Mouse (Mus musculus) liver, postnatal 0 days (tissue): ENCODE results near the gene Nr3c2. TPM values are rescaled to one million over a fixed set of nuclear protein-coding genes. Genes with fewer than 3 reads are reported as not detected.

ENCODE experiments used
- ATAC-seq: fragments of 200-750 bp; cut with Nextera tagmentation; 2 replicates; pipeline ENCODE4 v1.8.0; 2017; ENCODE audit warnings: mild to moderate bottlenecking, moderate library complexity
- DNase-seq: peaks from one replicate; pipeline ENCODE4 v3.0.0-alpha.2; 2016
- H3K27ac ChIP-seq: fragments of 300-500 bp; sonication (generic); 2 replicates; pipeline ENCODE4 v1.5.1; 2014; ENCODE audit warnings: antibody characterized with exemption, moderate library complexity, mild to moderate bottlenecking, low read depth
- H3K27me3 ChIP-seq: fragments of 300-500 bp; sonication (generic); 2 replicates; pipeline ENCODE4 v1.6.1; 2014; ENCODE audit warnings: low read length, control low read depth, mixed read lengths; ENCODE audit not compliant: insufficient read depth
- H3K36me3 ChIP-seq: fragments of 300-500 bp; sonication (generic); replicated peaks from 2 replicates; pipeline ENCODE4 v1.6.1; 2014; ENCODE audit warnings: mild to moderate bottlenecking, control low read depth, low read length, moderate library complexity, mixed read lengths; ENCODE audit not compliant: insufficient read depth
- H3K4me1 ChIP-seq: fragments of 300-500 bp; sonication (generic); 2 replicates; pipeline ENCODE4 v1.6.1; 2014; ENCODE audit warnings: antibody characterized with exemption, mild to moderate bottlenecking, control low read depth; ENCODE audit not compliant: insufficient read depth
- H3K4me2 ChIP-seq: fragments of 300-500 bp; sonication (generic); 2 replicates; pipeline ENCODE4 v1.6.1; 2014; ENCODE audit warnings: low read depth, mild to moderate bottlenecking, low read length, moderate library complexity, mixed read lengths
- H3K4me3 ChIP-seq: fragments of 300-500 bp; sonication (generic); 2 replicates; pipeline ENCODE4 v1.5.1; 2014; ENCODE audit warnings: low read depth, low read length
- H3K9ac ChIP-seq: fragments of 300-500 bp; sonication (generic); replicated peaks from 2 replicates; pipeline ENCODE4 v1.6.1; 2014; ENCODE audit warnings: mild to moderate bottlenecking, moderate library complexity
- H3K9me3 ChIP-seq: fragments of 300-500 bp; sonication (generic); 2 replicates; pipeline ENCODE4 v1.6.1; 2016; ENCODE audit warnings: mild to moderate bottlenecking, control low read depth, low read length, mixed read lengths
- CTCF ChIP-seq: sonication (generic); IDR thresholded peaks from 2 replicates; pipeline ENCODE4 v1.5.1; 2016; ENCODE audit warnings: antibody characterized with exemption, low read depth
- EP300 ChIP-seq: IDR thresholded peaks from 2 replicates; pipeline ENCODE4 v1.6.1; 2016; ENCODE audit warnings: antibody characterized with exemption, low read depth, mild to moderate bottlenecking
- WGBS: fragments of 180-500 bp; shearing (Covaris S2); extraction: QIAGEN DNeasy Blood & Tissue Kit; methylation state at CpG from one replicate; pipeline ENCODE4 v1.1.7; 2014; ENCODE audit not compliant: insufficient replicate concordance; 5-methylcytosine and 5-hydroxymethylcytosine counted together
- polyA plus RNA-seq: library from polyadenylated mRNA; unstranded; fragments of >200 nt; fragmentation: Nextera tagmentation; extraction: Ambion mirVana; gene quantifications from 2 replicates; pipeline ENCODE4 v1.2.1, GENCODE M21; 2015

Nr3c2 gene
- polyA plus RNA-seq, 1 experiment from 2014 or later, result 3.4 TPM

DNA sequence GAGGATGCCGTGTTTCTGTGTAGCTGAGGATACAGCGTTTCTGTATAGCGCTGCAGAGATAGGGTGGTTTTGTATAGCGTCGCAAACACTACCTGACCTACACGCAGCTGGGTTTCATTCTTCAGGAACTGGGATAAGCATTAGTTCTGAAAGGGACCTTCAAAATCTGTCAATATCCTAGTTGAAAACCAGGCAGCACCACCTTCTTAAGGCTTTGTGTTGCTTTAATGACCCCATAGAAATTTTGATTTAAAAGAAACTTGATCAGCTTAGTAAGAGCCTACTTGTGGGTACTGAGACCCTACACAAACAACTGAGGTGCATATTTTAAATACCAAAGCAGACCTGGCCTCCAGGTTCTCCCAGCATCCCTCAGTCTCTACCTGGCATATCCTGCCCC is 372.9 kb downstream of the Nr3c2 start:
- H3K36me3 ChIP-seq, result no peaks in the 10 kb centered on the region; the same call in none of the 2 replicates
- H3K4me1 ChIP-seq, result no peaks in the 10 kb centered on the region
- no peak for TF ChIP-seq EP300
- no peak for TF ChIP-seq CTCF
- H3K4me2 ChIP-seq, result no peak overlapping the region
- H3K9ac ChIP-seq, result no peak overlapping the region
- WGBS, result 89% methylated on average over 6 of the region's 6 CpGs
- no peaks in the 10 kb centered on the region for H3K27me3 ChIP-seq
- ATAC-seq (no peak), DNase-seq (no peak)
- H3K4me3 ChIP-seq, result no peak overlapping the region
- no peak overlapping the region for H3K27ac ChIP-seq
- peaks cover 3% of the 10 kb centered on the region for H3K9me3 ChIP-seq

GRCm38 (mm10) chr8:77275571-77275970 is 376.3 kb downstream of the Nr3c2 start:
- WGBS, result 72% methylated on average over 5 of the region's 5 CpGs
- H3K4me3 ChIP-seq, result no peak overlapping the region
- no peaks in the 10 kb centered on the region for H3K9me3 ChIP-seq
- no peaks in the 10 kb centered on the region; the same call in none of the 2 replicates for H3K36me3 ChIP-seq
- H3K27me3 ChIP-seq, result no peaks in the 10 kb centered on the region
- TF ChIP-seq CTCF, result no peak
- no peak for TF ChIP-seq EP300
- no peak overlapping the region for H3K9ac ChIP-seq
- no peak for DNase-seq
- no peak overlapping the region for H3K27ac ChIP-seq
- H3K4me2 ChIP-seq, result no peak overlapping the region
- no peak for ATAC-seq
- H3K4me1 ChIP-seq, result no peaks in the 10 kb centered on the region

DNA sequence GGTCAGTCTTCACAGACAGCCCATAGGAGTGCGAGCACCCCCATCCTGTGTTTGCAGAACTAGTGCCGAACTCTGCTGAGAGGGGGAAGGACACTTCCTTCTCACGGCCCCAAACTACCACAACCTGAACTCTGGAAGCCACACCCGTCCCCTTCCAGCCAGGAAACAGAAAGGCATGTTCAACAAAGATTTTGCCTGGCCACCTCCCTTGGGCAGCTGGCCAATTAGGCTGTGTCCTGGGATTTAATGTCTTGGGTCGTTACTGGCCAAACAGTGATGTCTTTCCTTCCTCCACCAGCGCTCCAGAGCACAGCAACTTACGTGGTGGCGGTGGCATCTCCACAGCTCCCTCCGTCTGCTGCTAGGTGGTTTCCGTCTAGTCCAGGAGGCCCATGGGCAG is 377.6 kb downstream of the Nr3c2 start:
- DNase-seq (peak; percentile 14), ATAC-seq (no peak)
- Histone ChIP-seq H3K4me2 (no peak overlapping the region), H3K4me3 (no peak overlapping the region), H3K27me3 (no peaks in the 10 kb centered on the region), H3K9ac (no peak overlapping the region), H3K4me1 (no peaks in the 10 kb centered on the region), H3K36me3 (no peaks in the 10 kb centered on the region; the same call in 1 of the 2 replicates), H3K9me3 (no peaks in the 10 kb centered on the region), H3K27ac (no peak overlapping the region)
- no peak for TF ChIP-seq CTCF
- no peak for TF ChIP-seq EP300
- 59% methylated on average over 10 of the region's 10 CpGs for WGBS

- H3K9me3 ChIP-seq, result no peaks in the 10 kb centered on the region
- no peaks in the 10 kb centered on the region for H3K4me1 ChIP-seq
- TF ChIP-seq CTCF (no peak), EP300 (no peak)
- 81% methylated on average over 4 of the region's 4 CpGs for WGBS
- DNase-seq, result no peak
- H3K9ac ChIP-seq, result no peak overlapping the region
- H3K27ac ChIP-seq, result no peak overlapping the region
- H3K4me3 ChIP-seq, result no peak overlapping the region
- H3K27me3 ChIP-seq, result no peaks in the 10 kb centered on the region
- H3K4me2 ChIP-seq, result no peak overlapping the region
- no peaks in the 10 kb centered on the region; the same call in 1 of the 2 replicates for H3K36me3 ChIP-seq
- no peak for ATAC-seq
Observed at GRCm38 (mm10) chr8:77278246-77278645, 379.0 kb downstream of the Nr3c2 start.

- Histone ChIP-seq H3K9ac (no peak overlapping the region), H3K4me1 (no peaks in the 10 kb centered on the region), H3K27ac (no peak overlapping the region), H3K4me2 (no peak overlapping the region), H3K27me3 (no peaks in the 10 kb centered on the region), H3K4me3 (no peak overlapping the region), H3K36me3 (no peaks in the 10 kb centered on the region; the same call in 1 of the 2 replicates), H3K9me3 (no peaks in the 10 kb centered on the region)
- WGBS, result 59% methylated on average over 3 of the region's 3 CpGs
- TF ChIP-seq CTCF, result no peak
- no peak for TF ChIP-seq EP300
- ATAC-seq, result no peak
- DNase-seq, result no peak
Observed at GRCm38 (mm10) chr8:77279977-77280376, 380.7 kb downstream of the Nr3c2 start.

DNA sequence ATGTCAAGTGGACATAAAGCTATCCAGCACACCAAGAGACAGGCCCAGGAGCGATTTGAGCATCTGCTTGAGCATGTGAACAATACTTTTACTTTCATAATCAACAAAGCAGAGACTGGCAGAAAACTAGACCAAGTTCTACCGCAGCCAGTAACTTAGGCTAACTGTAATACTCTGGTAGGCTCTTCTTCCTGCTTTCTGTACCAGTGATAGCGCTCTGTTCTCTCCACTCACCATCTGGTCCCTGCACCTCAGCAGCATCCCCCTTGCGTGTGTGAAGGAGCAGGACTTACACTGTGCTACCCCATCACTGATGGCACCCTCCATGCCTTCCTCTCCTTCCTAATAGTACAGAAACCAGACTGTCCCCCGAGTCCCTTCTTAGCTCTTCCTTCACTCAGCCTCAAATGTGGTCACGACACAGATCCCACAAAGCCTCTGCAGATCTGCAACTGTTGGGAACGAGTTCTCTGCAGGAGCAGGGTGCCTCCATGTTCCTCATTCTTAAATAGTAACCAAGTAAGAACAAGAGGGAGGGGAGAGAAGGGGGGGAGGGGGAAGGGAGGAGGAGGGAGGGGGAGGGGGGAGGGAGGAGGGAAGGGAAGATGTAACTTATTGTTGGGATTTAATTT is 383.5 kb downstream of the Nr3c2 start:
- Histone ChIP-seq H3K9ac (no peak overlapping the region), H3K4me2 (no peak overlapping the region), H3K4me3 (no peak overlapping the region), H3K9me3 (no peaks in the 10 kb centered on the region), H3K4me1 (no peaks in the 10 kb centered on the region), H3K27me3 (no peaks in the 10 kb centered on the region), H3K36me3 (no peaks in the 10 kb centered on the region), H3K27ac (no peak overlapping the region)
- 55% methylated on average over 7 of the region's 7 CpGs for WGBS
- ATAC-seq (no peak), DNase-seq (no peak)
- TF ChIP-seq CTCF (no peak), EP300 (no peak)

GRCm38 (mm10) chr8:77284473-77284872 is 385.2 kb downstream of the Nr3c2 start:
- Histone ChIP-seq H3K36me3 (no peaks in the 10 kb centered on the region), H3K4me1 (no peaks in the 10 kb centered on the region), H3K27ac (no peak overlapping the region), H3K4me2 (no peak overlapping the region), H3K27me3 (no peaks in the 10 kb centered on the region), H3K9ac (no peak overlapping the region), H3K4me3 (no peak overlapping the region), H3K9me3 (no peaks in the 10 kb centered on the region)
- ATAC-seq (no peak), DNase-seq (no peak)
- WGBS, result 75% methylated on average over 3 of the region's 3 CpGs
- TF ChIP-seq CTCF (no peak), EP300 (no peak)
